Mouse (Mus musculus) thymus, postnatal 10 days (tissue): ENCODE results near the gene Vcan.
"Not testable (repeated sequence)": the region's sequence is repeated elsewhere in the genome, so short reads cannot be mapped to it uniquely, and the experiment has no call there.

Source experiments
- DNase-seq, 2 experiments: peaks; one replicate each; pipeline ENCODE4 v3.0.0; 2021; ENCODE audit warnings: low spot score in 2 of 2

Vcan gene

DNA sequence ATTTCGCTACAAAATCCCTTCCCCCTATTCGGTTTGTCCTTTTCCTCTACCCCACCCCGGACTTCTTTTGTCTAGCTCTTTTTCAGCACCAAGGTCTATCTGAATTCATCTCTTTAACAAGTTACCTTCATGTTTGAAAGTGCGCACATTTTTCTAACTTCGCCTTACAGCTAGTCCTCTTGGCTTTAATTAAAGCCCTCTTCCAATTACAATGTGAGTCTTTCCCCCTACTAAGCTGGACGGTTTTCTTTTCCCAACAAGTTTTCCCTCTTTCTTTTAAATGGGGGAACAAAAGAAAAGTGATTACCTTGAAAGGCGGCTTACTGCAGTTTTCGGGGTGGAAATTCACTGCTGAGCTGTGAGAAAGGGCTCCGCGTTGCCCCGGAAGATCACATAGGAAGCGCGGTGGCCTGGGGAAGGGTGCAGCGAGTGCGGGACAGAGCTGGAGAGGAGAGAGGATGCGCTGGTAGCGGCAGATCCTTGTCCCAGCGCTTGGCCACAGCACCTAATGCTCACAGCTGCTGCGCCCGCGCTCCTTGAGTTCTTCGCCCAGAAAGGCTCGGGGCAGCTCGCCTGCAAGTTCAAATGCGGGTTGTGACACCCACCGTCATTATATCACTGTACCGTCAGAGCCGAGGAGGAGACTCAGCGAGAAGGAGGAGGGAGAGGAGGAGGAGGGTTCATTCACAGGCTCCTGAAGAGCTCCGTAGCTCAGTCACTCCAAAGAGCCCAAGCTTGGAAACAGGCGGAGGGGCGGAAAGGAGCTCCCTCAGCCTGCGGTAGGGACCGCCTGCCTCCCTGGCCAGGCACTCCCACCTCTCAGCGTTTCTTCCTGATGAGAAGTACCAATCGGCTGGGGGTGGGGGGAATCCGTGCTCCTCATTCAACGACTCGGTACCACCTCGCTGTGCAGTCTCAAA, at the start of gene Vcan:
Gene Vcan, minus strand, starts transcription at position 744 of the 920 bp plus-strand sequence.
- DNase-seq = no peak

DNA sequence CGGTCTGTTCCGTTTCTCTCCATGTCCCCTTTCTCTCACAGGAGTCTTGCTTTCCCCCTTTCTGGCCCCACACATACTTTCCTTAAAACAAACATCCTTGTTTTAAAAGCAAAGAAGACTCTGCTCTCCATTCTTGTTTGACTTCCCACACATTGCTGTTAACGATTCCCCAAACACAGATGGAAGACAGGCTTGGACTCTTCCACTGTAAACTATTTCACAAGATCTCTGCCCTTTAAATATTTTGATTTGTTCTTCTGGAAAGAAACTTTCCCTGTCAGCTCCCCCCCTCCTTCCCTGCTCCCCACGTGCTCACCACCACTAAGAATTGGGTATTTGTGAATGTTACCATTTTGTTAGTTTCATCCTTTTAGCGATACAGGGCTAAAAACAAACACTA, 49.2 kb upstream of the Vcan start:
- DNase-seq = no peak

- no peak for DNase-seq
These were observed 40.6 kb upstream of the Vcan start for GRCm38 (mm10) chr13:89782886-89783285.

DNA sequence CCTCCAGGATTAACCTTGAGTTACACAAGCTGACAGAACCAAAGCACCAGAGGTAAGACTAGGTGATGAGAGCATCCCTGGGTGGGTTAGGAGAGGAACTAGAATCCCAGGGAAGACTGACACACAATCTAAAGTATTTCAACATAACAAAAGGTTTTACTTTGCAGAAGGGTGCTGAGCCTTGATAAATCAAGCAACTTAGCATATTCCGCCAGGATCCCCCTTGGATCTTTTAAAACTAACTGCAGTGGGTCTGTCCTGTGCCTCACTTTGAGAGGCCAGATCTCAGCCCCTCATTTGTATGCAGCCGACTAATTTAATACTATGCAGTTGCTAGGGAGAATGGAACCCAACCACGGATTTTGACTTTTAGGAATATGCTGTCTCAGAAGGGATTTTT, 38.0 kb upstream of the Vcan start:
- no peak for DNase-seq

DNA sequence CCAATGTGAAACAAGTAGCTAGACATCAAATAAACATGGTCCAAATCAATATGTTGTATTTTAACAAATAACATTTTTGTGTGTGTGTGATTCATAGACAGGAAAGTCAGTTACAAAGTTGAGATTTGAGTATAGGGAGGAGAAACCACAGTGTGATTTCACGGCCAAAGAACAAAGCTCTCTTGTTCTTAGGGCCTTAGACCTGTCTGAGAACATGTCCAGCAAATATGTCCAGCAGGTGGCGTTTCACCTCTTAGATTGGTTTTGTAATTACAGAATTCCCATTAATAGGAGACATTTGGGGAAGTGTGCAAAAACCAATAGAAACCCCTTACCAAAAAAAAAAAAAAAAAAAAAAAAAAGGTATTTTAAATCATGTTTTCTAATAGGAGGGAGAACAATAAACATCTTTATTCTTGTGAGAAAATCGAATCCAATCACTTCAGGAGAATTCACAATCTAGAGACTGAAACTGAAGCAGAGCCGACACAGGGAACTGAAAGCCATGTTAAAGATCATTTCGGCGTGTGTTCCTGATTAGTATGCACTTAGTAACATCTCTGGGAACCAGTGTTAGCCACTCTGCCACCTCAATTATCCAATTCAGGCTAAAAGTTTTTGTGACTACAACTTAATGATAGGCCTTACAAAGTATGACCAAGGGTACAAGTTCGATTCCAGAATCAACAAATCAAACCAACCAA, 37.1 kb upstream of the Vcan start:
- DNase-seq = peak in 1 of 2 experiments; percentile 7

- DNase-seq = no peak
These were observed 35.5 kb upstream of the Vcan start for GRCm38 (mm10) chr13:89777764-89778163.

- DNase-seq = no peak
These were observed 34.8 kb upstream of the Vcan start for GRCm38 (mm10) chr13:89777146-89777545.

DNA sequence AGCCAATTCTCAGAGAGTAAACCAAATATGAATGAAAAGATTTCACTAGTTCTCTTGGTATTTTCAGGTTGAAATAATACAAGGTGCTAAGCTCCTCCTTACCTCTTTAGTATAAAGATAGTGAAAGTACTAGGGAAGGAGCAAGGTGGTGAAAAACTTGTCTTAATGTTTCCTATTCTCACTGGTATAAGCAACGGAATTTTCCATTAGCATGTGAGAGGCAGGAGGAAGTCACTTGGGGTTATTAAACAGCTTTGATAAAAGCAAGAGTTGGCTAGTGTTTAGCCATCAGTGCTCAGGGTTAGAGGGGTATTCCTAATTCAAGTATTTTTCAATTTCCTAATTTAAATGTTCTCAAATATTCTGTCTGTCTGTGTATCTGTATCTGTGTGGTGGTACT, 24.2 kb upstream of the Vcan start:
- DNase-seq = no peak

DNA sequence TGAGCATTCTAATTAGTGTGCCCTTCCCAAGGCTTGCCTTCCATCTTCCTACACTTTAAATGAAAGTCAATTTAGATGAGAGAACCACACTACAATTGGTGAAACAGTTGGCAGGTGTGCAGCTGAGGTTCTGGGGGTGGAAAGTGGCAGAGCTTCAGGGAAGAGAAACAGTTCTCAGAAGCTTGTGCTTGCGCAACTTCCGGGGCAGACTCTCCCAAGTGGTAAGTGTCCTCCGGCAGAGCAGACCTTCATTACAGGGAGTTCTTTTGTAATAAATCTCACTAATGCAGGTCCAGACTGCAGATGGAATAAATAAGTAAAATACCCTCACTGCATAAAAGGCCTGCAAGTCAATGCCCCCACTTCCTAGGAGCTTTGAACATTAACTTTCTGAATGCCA, 23.7 kb upstream of the Vcan start:
- no peak for DNase-seq

DNA sequence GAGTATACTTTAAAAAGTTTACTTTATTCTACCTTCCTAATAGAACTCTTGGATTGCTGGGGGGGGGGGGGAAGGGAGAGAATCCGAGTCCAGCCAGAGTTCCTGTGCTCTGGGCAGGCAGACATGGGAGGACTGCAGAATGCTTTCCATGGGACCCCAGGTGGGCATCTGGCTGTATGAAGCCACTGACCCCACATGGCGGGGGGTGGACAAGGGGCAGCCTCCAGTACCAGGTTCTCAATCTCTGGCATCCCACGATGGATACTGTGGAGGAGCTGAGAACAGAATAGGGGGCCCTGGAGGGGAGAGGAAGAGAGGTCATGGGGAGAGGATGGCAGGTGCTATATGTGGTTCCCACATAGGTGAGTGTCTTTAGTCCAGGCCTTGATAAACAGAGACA, 20.0 kb upstream of the Vcan start:
- no peak for DNase-seq

GRCm38 (mm10) chr13:89756347-89756746, 14.0 kb upstream of the Vcan start:
- DNase-seq = no peak

DNA sequence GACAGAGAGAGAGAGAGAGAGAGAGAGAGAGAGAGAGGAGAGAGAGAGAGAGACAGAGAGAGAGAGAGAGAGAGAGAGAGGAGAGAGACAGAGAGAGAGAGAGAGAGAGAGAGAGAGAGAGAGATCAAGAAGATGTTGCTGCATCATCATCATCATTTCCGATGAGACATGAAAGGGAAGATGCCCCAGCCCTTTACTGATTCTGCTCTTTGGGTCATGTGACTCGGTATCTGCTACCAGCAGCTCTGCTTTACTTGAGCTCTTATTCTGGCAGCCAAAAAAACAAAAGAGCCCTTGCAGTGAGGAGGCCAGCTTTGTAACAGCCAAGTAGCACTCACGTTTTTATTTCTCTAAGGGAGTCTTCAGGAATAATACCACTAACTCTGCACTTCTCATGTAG, 8.3 kb upstream of the Vcan start:
- not testable (repeated sequence) for DNase-seq

- DNase-seq = no peak
These were observed 892 bp upstream of the Vcan start for GRCm38 (mm10) chr13:89743201-89743600.

GRCm38 (mm10) chr13:89742686-89743200, 434 bp upstream of the Vcan start:
- no peak for DNase-seq

- no peak for DNase-seq
These were observed 1.2 kb downstream of the Vcan start for GRCm38 (mm10) chr13:89741116-89741551.

DNA sequence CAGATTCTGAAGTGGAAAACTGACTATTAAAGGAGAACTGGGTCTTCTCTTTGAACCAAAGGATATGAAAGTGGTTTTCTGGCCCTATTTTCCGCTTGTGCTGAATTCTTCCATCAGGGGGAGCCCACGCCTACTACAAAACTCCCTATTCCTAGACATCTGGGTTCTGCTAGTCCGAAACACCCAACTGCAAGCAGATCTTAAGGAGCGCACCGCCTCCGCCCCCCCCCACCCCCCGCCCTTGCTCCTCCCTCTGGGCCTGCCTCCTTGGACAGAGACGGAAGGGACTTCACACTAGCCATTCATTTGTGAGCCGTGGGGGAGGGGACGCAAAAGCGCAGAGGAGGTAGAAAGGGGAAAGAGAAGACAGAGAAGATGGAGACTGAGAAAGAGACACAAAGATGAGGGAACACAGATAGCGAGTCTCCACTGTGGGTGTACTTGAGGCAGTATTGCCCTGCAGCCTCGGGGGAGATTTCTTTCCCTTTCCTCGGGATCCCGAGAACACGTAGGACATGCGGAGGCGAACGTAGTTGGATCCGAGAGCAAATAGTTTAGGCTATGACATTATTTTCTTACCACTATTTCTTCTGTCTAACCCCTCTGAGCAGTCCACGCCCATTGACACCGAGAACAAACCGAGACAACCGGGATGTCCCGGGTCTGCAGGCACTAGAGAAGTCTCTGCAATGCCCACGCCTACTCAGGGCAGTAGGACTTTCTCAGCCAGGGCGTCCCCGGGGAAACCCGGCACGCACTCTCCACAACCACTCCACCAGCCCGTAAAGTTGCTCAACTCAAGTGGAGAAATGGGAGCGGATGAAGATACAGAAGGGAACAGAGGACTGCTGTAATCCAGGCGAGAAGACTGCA, 1.8 kb downstream of the Vcan start:
- DNase-seq = peak in 1 of 2 experiments; percentile 17

DNA sequence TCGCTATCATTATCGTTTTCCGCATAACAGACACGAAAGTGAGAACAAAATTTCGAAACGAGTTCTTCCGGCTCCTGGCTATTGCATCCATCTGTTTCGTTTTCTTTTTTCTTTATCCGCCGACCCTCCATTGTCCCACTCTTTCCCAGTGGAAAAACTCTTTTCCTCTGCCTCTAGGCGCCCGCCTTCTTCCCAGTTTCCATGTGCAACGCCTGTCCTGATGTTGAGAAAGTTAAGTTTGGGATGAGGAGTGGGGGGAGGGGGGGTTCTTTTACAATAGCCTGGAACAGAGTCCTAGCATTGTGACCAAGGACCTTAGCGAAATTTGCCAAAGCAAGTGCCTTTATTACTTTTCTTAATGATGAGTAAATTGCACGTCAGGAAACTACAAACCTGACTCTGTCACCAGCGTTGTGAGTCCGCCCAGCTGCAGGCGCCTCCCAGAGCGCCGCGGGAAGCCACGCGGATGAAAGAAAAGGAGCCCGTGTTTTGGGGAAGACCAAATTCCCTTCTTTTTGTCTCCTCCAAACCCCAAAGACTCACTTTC, 2.5 kb downstream of the Vcan start:
- DNase-seq = no peak

- peak; percentile 34 to 43 for DNase-seq
These were observed 3.3 kb downstream of the Vcan start for GRCm38 (mm10) chr13:89738776-89739695.

DNA sequence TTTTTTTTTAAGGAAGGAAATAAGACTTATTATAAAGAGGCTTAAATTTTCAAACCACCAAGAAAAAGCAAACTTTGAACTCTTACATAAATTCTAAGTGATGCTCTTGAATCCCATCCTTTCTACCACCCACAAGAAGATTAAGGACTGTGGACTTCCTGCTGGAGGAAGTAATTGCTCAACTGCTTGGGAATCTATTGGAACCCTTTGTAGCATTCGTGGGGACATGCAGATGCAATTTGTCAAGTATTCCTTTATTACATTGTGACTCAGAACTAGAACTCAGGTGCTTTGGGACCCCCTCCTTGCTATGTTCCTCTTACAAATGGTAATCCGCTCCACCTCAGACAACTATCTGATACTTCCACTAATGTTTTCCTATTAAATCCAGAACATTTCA, 4.0 kb downstream of the Vcan start:
- DNase-seq = no peak

DNA sequence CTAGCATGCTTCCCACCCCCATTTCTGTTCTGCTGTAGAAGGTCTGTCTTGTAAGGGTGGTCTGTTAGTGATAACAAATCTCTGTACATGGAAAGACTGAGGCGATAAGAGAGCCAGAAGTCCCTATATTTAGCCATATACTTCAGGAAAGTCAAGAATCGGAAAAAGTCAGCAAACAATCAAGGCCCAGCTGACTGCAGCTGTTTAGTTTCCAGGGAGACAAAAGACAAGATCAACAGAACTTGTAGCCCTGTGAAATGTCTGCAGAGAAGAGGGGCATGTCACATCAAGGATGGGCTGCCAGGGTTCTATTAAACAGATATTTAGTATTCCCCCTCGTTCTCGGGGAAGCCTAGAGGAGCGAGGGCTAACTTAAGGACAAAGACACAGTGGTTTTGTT, 7.2 kb downstream of the Vcan start:
- DNase-seq = no peak
